Comparison of ENCODE assay signal across 8 mouse cellular contexts in the genomic region with DNA sequence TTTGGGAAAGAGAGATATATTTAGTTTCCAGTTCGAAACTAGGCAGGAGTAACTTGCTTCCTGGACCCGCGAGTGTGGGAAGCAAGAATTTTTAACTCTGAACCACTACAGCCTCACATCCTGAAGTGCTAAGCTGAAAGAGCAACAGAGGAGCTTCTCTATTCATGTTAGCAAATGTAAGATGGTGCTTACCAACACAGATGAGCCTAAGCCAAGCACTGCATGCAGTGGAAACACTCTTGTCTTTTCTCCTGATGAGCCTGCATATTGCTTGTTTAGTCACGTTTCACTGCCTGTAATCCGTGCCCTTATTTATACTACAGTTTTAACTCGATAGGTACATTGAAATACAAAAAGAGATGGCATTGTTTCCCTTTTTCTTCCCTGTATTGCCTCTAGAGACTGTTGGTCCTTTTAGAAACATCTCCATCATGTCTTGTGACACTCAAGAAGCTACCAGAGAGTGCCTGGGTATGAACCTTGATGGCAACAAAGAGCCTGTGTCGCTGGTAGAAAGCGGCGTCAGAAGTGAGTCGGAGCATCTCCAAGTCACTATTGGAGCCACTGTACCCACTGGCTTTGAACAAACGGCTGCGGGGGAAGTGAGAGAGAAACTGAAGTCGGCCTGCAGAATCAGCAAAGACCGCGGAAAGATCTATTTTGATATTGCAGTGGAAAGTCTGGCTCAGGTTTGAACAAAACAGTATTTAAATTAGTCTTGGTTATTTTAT. TPM values are rescaled to one million over a fixed set of nuclear protein-coding genes. Genes with fewer than 3 reads are reported as not detected.
A peak's percentile ranks its signal among the peaks of the same experiment; 100 is the strongest.
DNase-seq lines count a peak whose midpoint lies in the region; ATAC-seq and TF ChIP-seq lines count a peak whose summit lies in the region.

No protein-coding gene starts in this region.

- H3K4me3 ChIP-seq in layer of hippocampus, adult 2 months, result peak overlapping the region; percentile 97
- H3K4me3 ChIP-seq in hindbrain, embryonic 15.5 days, result peak overlapping the region; percentile 55
- peak overlapping the region; percentile 69 for H3K4me3 ChIP-seq in midbrain, embryonic 16.5 days (ENCODE audit: low read depth, low read length)

- no peak for TF ChIP-seq CTCF in layer of hippocampus, adult 2 months (conservative IDR thresholded peaks at IDR 0.05)

- ATAC-seq in hindbrain, embryonic 15.5 days (ENCODE audit: low FRiP score, low read depth), result no peak
- no peak for ATAC-seq in midbrain, embryonic 16.5 days

- peak overlapping the region; percentile 91; the same call in 1 of the 2 replicates for H3K27ac ChIP-seq in layer of hippocampus, adult 2 months
- peak overlapping the region; percentile 83; the same call in 1 of the 2 replicates for H3K27ac ChIP-seq in hindbrain, embryonic 15.5 days (replicated peaks)
- no peak overlapping the region for H3K27ac ChIP-seq in midbrain, embryonic 16.5 days (ENCODE audit: low read length)

- peaks cover 20% of the 10 kb centered on the region for H3K36me3 ChIP-seq in hindbrain, embryonic 15.5 days
- H3K36me3 ChIP-seq in midbrain, embryonic 16.5 days (ENCODE audit: control insufficient read depth, insufficient read depth, low read length), result peaks cover 15% of the 10 kb centered on the region

- no peaks in the 10 kb centered on the region for H3K27me3 ChIP-seq in hindbrain, embryonic 15.5 days
- no peaks in the 10 kb centered on the region for H3K27me3 ChIP-seq in midbrain, embryonic 16.5 days (ENCODE audit: control insufficient read depth, insufficient read depth, low read depth, low read length)

- H3K9me3 ChIP-seq in hindbrain, embryonic 15.5 days, result no peaks in the 10 kb centered on the region
- no peaks in the 10 kb centered on the region for H3K9me3 ChIP-seq in midbrain, embryonic 16.5 days (replicated peaks; ENCODE audit: control insufficient read depth, low read length, poor library complexity, severe bottlenecking)

- WGBS in hindbrain, embryonic 15.5 days, result 69% methylated on average over 15 of the region's 15 CpGs
- 68% methylated on average over 15 of the region's 15 CpGs for WGBS in midbrain, embryonic 16.5 days

- H3K4me1 ChIP-seq in hindbrain, embryonic 15.5 days (replicated peaks), result peaks cover 23% of the 10 kb centered on the region
- H3K4me1 ChIP-seq in midbrain, embryonic 16.5 days (ENCODE audit: control insufficient read depth, insufficient read depth, low read length), result peaks cover 15% of the 10 kb centered on the region

- H3K4me2 ChIP-seq in hindbrain, embryonic 15.5 days, result peak overlapping the region; percentile 72
- peak overlapping the region; percentile 79 for H3K4me2 ChIP-seq in midbrain, embryonic 16.5 days (ENCODE audit: low read length)

- H3K9ac ChIP-seq in hindbrain, embryonic 15.5 days, result peak overlapping the region; percentile 55; the same call in 1 of the 2 replicates
- 0 out of 2 replicates have a peak overlapping the region, but pooled peaks have one; percentile 12 for H3K9ac ChIP-seq in midbrain, embryonic 16.5 days (ENCODE audit: low read depth, low read length)

- no peak for DNase-seq in layer of hippocampus, adult 2 months (ENCODE audit: low spot score in 2 of 2)
- DNase-seq in layer of hippocampus, adult 9-11 months, result no peak
- DNase-seq in adipocyte (ENCODE audit: low spot score), result peak; percentile 45
- no peak for DNase-seq in ovary, postnatal 14 days (ENCODE audit: low spot score)
- DNase-seq in testis, postnatal 10 days (ENCODE audit: low spot score), result no peak
- no peak for DNase-seq in gastrocnemius, adult 8-10 months (ENCODE audit: low spot score in 2 of 2)

RNA-seq across cellular contexts. Expression of gene Thumpd3, which starts 1.2 kb away (rescaled TPM):
- 10 to 100 TPM; 38.2 to 40.6 TPM for total RNA-seq in layer of hippocampus, adult 2 months (2021)
- polyA plus RNA-seq in hindbrain, embryonic 15.5 days (2015; fragmentation: Nextera tagmentation; extraction: Ambion mirVana), result 50.1 and 50.8 TPM in 2 replicates
- polyA plus RNA-seq in midbrain, embryonic 16.5 days (2015; fragmentation: Nextera tagmentation; extraction: Ambion mirVana), result 51.4 and 55.6 TPM in 2 replicates
- total RNA-seq in gastrocnemius, adult 8-10 months (2022), result 10 to 100 TPM; 13.5 to 21.3 (median 16.4) TPM

RNA-seq across cellular contexts. Expression of gene Setd5, which starts 30.0 kb away (rescaled TPM):
- total RNA-seq in layer of hippocampus, adult 2 months (2021), result 100 to 1,000 TPM; 110 to 113 TPM
- polyA plus RNA-seq in hindbrain, embryonic 15.5 days (2015; fragmentation: Nextera tagmentation; extraction: Ambion mirVana), result 47.5 and 49.5 TPM in 2 replicates
- 45.4 and 46.5 TPM in 2 replicates for polyA plus RNA-seq in midbrain, embryonic 16.5 days (2015; fragmentation: Nextera tagmentation; extraction: Ambion mirVana)
- 10 to 100 TPM; 21.8 to 26.2 (median 23.5) TPM for total RNA-seq in gastrocnemius, adult 8-10 months (2022)

Comparison
In these comparisons a context has a peak if more than half of its experiments do, and no peak if none do; other contexts are left out.
1. RNA of gene Setd5, which starts 30.0 kb away (total RNA-seq): 110 to 113 TPM in layer of hippocampus, adult 2 months; 21.8 to 26.2 TPM in gastrocnemius, adult 8-10 months; every median in the first group is over 4 times any median in the second.
2. Peak in every context shown above with its lines, with median percentiles within 50 percentile points of each other: H3K4me3 ChIP-seq.